Mouse (Mus musculus) forebrain, embryonic 16.5 days (tissue): ENCODE results near the gene Gfpt2. TPM values are rescaled to one million over a fixed set of nuclear protein-coding genes. Genes with fewer than 3 reads are reported as not detected.
"Not testable (repeated sequence)": the region's sequence is repeated elsewhere in the genome, so short reads cannot be mapped to it uniquely, and the experiment has no call there.

Source experiments
- ATAC-seq: fragments of 200-750 bp; cut with Nextera tagmentation; 2 replicates; pipeline ENCODE4 v1.8.0; 2017; ENCODE audit warnings: mild to moderate bottlenecking, moderate library complexity
- H3K27ac ChIP-seq: fragments of 300-500 bp; sonication (generic); 2 replicates; pipeline ENCODE4 v1.5.1; 2014; ENCODE audit warnings: low read length, control low read depth
- H3K27me3 ChIP-seq: fragments of 300-500 bp; sonication (generic); replicated peaks from 2 replicates; pipeline ENCODE4 v1.6.1; 2014; ENCODE audit warnings: low read length; ENCODE audit not compliant: control insufficient read depth, insufficient read depth
- H3K36me3 ChIP-seq: fragments of 300-500 bp; sonication (generic); 2 replicates; pipeline ENCODE4 v1.6.1; 2014; ENCODE audit not compliant: control insufficient read depth, insufficient read depth
- H3K4me1 ChIP-seq: fragments of 300-500 bp; sonication (generic); replicated peaks from 2 replicates; pipeline ENCODE4 v1.6.1; 2014; ENCODE audit warnings: low read length; ENCODE audit not compliant: control insufficient read depth, insufficient read depth
- H3K4me2 ChIP-seq: fragments of 300-500 bp; sonication (generic); 2 replicates; pipeline ENCODE4 v1.6.1; 2014; ENCODE audit warnings: mild to moderate bottlenecking, low read length, control low read depth
- H3K4me3 ChIP-seq: fragments of 300-500 bp; sonication (generic); replicated peaks from 2 replicates; pipeline ENCODE4 v1.5.1; 2014; ENCODE audit warnings: mild to moderate bottlenecking, low read length, control low read depth
- H3K9ac ChIP-seq: fragments of 300-500 bp; sonication (generic); replicated peaks from 2 replicates; pipeline ENCODE4 v1.6.1; 2014; ENCODE audit warnings: low read depth, low read length, control low read depth
- H3K9me3 ChIP-seq: fragments of 300-500 bp; sonication (generic); 2 replicates; pipeline ENCODE4 v1.6.1; 2016; ENCODE audit warnings: low read length; ENCODE audit not compliant: control insufficient read depth
- WGBS: fragments of 180-500 bp; shearing (Covaris S2); extraction: QIAGEN DNeasy Blood & Tissue Kit; methylation state at CpG from one replicate; pipeline ENCODE4 v1.1.7; 2014; 5-methylcytosine and 5-hydroxymethylcytosine counted together
- polyA plus RNA-seq: library from polyadenylated mRNA; unstranded; fragments of >200 nt; fragmentation: Nextera tagmentation; extraction: Ambion mirVana; gene quantifications from 2 replicates; pipeline ENCODE4 v1.2.1, GENCODE M21; 2015

The Gfpt2 gene
- polyA plus RNA-seq, 1 experiment from 2014 or later, result 13.3 TPM

GRCm38 (mm10) chr11:49810696-49811095, 16.7 kb downstream of the Gfpt2 start:
- not testable (repeated sequence) for H3K9ac ChIP-seq, H3K4me2 ChIP-seq, H3K4me1 ChIP-seq, H3K4me3 ChIP-seq, H3K27me3 ChIP-seq, H3K27ac ChIP-seq, H3K9me3 ChIP-seq, ATAC-seq, H3K36me3 ChIP-seq
- WGBS, result 84% methylated on average over 7 of the region's 7 CpGs

GRCm38 (mm10) chr11:49811099-49811541, 17.1 kb downstream of the Gfpt2 start:
- Histone ChIP-seq H3K27me3 (no peaks in the 10 kb centered on the region), H3K4me1 (no peaks in the 10 kb centered on the region), H3K4me2 (no peak overlapping the region), H3K4me3 (no peak overlapping the region), H3K9me3 (no peaks in the 10 kb centered on the region), H3K27ac (no peak overlapping the region), H3K36me3 (no peaks in the 10 kb centered on the region), H3K9ac (no peak overlapping the region)
- WGBS, result 93% methylated on average over 8 of the region's 8 CpGs
- ATAC-seq, result no peak

DNA sequence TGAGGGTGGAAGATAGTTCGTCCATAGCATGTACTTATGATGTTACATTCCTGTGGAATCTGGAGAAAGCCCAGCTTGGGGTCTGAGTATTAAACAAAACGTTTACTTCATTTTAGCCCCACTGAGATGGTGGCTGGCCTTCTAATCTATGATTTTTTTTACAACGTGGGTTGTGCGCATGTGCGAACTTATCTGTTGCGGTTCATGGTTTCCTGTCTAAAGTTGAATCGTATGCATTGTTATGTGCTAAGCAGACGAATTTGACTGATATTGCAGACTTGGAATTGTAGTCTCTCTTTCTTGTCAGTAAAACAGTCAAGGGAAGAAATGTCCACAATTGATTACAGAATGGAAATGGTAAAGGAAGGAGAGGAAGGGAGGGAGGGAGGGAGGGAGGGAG, 17.9 kb downstream of the Gfpt2 start:
- H3K9me3 ChIP-seq, result no peaks in the 10 kb centered on the region
- H3K4me3 ChIP-seq, result no peak overlapping the region
- H3K27ac ChIP-seq, result no peak overlapping the region
- no peaks in the 10 kb centered on the region for H3K36me3 ChIP-seq
- no peaks in the 10 kb centered on the region for H3K27me3 ChIP-seq
- no peak for ATAC-seq
- WGBS, result 91% methylated on average over 8 of the region's 8 CpGs
- no peaks in the 10 kb centered on the region for H3K4me1 ChIP-seq
- H3K9ac ChIP-seq, result no peak overlapping the region
- no peak overlapping the region for H3K4me2 ChIP-seq

- H3K9ac ChIP-seq, result 0 out of 2 replicates have a peak overlapping the region, but pooled peaks have one; percentile 9
- peaks cover 3% of the 10 kb centered on the region for H3K36me3 ChIP-seq
- peaks cover 14% of the 10 kb centered on the region for H3K4me1 ChIP-seq
- no peaks in the 10 kb centered on the region for H3K27me3 ChIP-seq
- ATAC-seq, result peak; percentile 74
- H3K4me2 ChIP-seq, result peak overlapping the region; percentile 40
- 63% methylated on average over 15 of the region's 15 CpGs for WGBS
- no peaks in the 10 kb centered on the region for H3K9me3 ChIP-seq
- H3K27ac ChIP-seq, result peak overlapping the region; percentile 85
- 0 out of 2 replicates have a peak overlapping the region, but pooled peaks have one; percentile 6 for H3K4me3 ChIP-seq
Observed at GRCm38 (mm10) chr11:49818869-49819566, 25.0 kb downstream of the Gfpt2 start.

DNA sequence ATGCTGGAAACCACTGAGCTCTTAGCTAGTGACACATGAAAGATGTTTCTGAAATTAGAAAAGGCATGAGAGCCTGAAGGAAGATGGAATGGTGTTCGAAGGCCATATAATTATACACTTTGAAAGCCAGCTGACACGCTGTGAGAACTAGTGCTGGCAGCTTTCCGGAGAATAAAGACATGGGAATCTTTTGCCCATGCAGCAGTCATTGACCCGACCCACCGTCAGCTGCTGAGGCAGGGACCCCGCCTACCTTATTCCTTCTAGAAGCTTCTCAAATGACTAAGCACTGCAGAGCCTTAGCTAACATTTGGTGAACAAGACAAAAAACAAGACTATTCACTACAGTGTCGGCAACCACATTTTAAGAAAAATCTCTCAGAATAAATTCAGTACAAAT, 25.7 kb downstream of the Gfpt2 start:
- peaks cover 10% of the 10 kb centered on the region for H3K36me3 ChIP-seq
- H3K27ac ChIP-seq, result peak overlapping the region; percentile 85
- ATAC-seq, result 0 out of 2 replicates have a peak, but pooled peaks have one; percentile 24
- H3K27me3 ChIP-seq, result no peaks in the 10 kb centered on the region
- peak overlapping the region; percentile 40; the same call in 1 of the 2 replicates for H3K4me2 ChIP-seq
- no peak overlapping the region for H3K4me3 ChIP-seq
- WGBS, result 62% methylated on average over 7 of the region's 7 CpGs
- peaks cover 14% of the 10 kb centered on the region for H3K4me1 ChIP-seq
- no peak overlapping the region for H3K9ac ChIP-seq
- H3K9me3 ChIP-seq, result no peaks in the 10 kb centered on the region

DNA sequence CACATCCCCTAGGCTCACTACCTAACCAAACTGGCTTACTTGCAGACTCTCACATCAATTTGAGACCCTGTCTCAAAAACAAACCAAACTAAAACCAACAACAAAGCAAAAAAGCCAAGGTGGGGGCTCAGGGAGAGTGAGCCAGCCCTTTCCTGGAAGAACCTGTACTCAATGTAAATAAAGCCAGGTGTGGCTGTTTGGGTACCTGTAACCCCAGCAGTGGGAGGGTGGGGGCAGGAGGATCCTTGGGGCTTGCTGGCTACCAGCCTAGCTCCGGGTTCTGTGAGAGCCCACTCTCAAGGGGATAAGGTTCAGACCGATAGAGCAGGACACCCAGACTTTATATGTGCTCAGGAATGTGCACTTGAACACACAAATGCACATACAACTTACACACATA, 26.9 kb downstream of the Gfpt2 start:
- H3K4me1 ChIP-seq, result peaks cover 14% of the 10 kb centered on the region
- H3K4me3 ChIP-seq, result no peak overlapping the region
- H3K27ac ChIP-seq, result no peak overlapping the region
- no peaks in the 10 kb centered on the region for H3K27me3 ChIP-seq
- 97% methylated on average over 2 of the region's 2 CpGs for WGBS
- H3K36me3 ChIP-seq, result peaks cover 11% of the 10 kb centered on the region
- no peak for ATAC-seq
- H3K4me2 ChIP-seq, result no peak overlapping the region
- H3K9ac ChIP-seq, result no peak overlapping the region
- no peaks in the 10 kb centered on the region for H3K9me3 ChIP-seq

DNA sequence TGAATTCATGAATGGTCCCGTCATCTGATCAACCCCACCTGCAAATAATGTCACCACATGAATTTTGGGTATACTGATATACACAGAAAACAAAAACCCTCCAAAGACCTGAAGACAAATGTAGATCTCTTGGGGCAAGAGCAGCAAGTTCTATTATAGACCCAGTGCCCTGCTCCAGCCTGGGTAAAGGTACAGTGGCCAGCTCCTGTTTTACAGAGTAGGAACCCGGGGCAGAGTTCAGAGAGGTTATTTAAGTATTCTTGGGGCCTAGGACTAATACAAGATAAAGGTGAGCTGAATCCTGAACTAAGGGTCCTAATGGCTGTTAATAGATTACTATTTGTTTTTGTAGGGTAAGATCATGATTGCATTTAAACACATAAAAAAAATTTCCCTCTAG, 27.6 kb downstream of the Gfpt2 start:
- Histone ChIP-seq H3K4me3 (no peak overlapping the region), H3K4me2 (no peak overlapping the region), H3K36me3 (peaks cover 11% of the 10 kb centered on the region), H3K27me3 (no peaks in the 10 kb centered on the region), H3K9me3 (no peaks in the 10 kb centered on the region), H3K27ac (no peak overlapping the region), H3K4me1 (peaks cover 14% of the 10 kb centered on the region), H3K9ac (no peak overlapping the region)
- ATAC-seq, result no peak
- 93% methylated on average over 2 of the region's 2 CpGs for WGBS

- Histone ChIP-seq H3K4me1 (peaks cover 14% of the 10 kb centered on the region), H3K4me2 (no peak overlapping the region), H3K27ac (no peak overlapping the region), H3K9ac (no peak overlapping the region), H3K27me3 (no peaks in the 10 kb centered on the region), H3K36me3 (peaks cover 11% of the 10 kb centered on the region), H3K4me3 (no peak overlapping the region), H3K9me3 (no peaks in the 10 kb centered on the region)
- ATAC-seq, result no peak
- 91% methylated on average over 2 of the region's 2 CpGs for WGBS
Observed at GRCm38 (mm10) chr11:49822337-49822736, 28.4 kb downstream of the Gfpt2 start.

GRCm38 (mm10) chr11:49824896-49825295, 30.9 kb downstream of the Gfpt2 start:
- peaks cover 11% of the 10 kb centered on the region for H3K36me3 ChIP-seq
- H3K4me2 ChIP-seq, result no peak overlapping the region
- H3K27me3 ChIP-seq, result no peaks in the 10 kb centered on the region
- no peak overlapping the region for H3K4me3 ChIP-seq
- H3K27ac ChIP-seq, result no peak overlapping the region
- H3K9me3 ChIP-seq, result no peaks in the 10 kb centered on the region
- 41% methylated on average over 2 of the region's 2 CpGs for WGBS
- no peaks in the 10 kb centered on the region for H3K4me1 ChIP-seq
- no peak for ATAC-seq
- H3K9ac ChIP-seq, result no peak overlapping the region
